Mouse (Mus musculus) midbrain, embryonic 14.5 days (tissue): Measurements from ENCODE around the gene Ccdc15. TPM values are rescaled to one million over a fixed set of nuclear protein-coding genes. Genes with fewer than 3 reads are reported as not detected.

ENCODE experiments used
- ATAC-seq: fragments of 200-750 bp; cut with Nextera tagmentation; 2 replicates; pipeline ENCODE4 v1.8.0; 2017; ENCODE audit warnings: moderate number of reproducible peaks, moderate library complexity; ENCODE audit not compliant: low FRiP score, low TSS enrichment
- DNase-seq: peaks from one replicate; pipeline ENCODE4 v3.0.0-alpha.2; 2015
- H3K27ac ChIP-seq: fragments of 300-500 bp; sonication (generic); replicated peaks from 2 replicates; pipeline ENCODE4 v1.5.1; 2014; ENCODE audit warnings: mild to moderate bottlenecking, low read depth, low read length, moderate library complexity
- H3K27me3 ChIP-seq: fragments of 300-500 bp; sonication (generic); 2 replicates; pipeline ENCODE4 v1.6.1; 2014; ENCODE audit warnings: low read length, control low read depth, mixed read lengths; ENCODE audit not compliant: control insufficient read depth, insufficient read depth
- H3K36me3 ChIP-seq: fragments of 300-500 bp; sonication (generic); 2 replicates; pipeline ENCODE4 v1.6.1; 2014; ENCODE audit warnings: low read length, control low read depth; ENCODE audit not compliant: control insufficient read depth, insufficient read depth
- H3K4me1 ChIP-seq: fragments of 300-500 bp; sonication (generic); 2 replicates; pipeline ENCODE4 v1.6.1; 2014; ENCODE audit warnings: mild to moderate bottlenecking, antibody characterized with exemption, low read length, control low read depth; ENCODE audit not compliant: control insufficient read depth, insufficient read depth
- H3K4me2 ChIP-seq: fragments of 300-500 bp; sonication (generic); 2 replicates; pipeline ENCODE4 v1.6.1; 2014; ENCODE audit warnings: mild to moderate bottlenecking, low read length, moderate library complexity
- H3K4me3 ChIP-seq: fragments of 300-500 bp; sonication (generic); replicated peaks from 2 replicates; pipeline ENCODE4 v1.5.1; 2014; ENCODE audit warnings: low read depth, low read length
- H3K9ac ChIP-seq: fragments of 300-500 bp; sonication (generic); replicated peaks from 2 replicates; pipeline ENCODE4 v1.6.1; 2014; ENCODE audit warnings: mild to moderate bottlenecking, low read length, moderate library complexity
- H3K9me3 ChIP-seq: fragments of 300-500 bp; sonication (generic); 2 replicates; pipeline ENCODE4 v1.6.1; 2016; ENCODE audit warnings: low read length, control low read depth, mixed read lengths; ENCODE audit not compliant: control insufficient read depth
- WGBS: fragments of 180-500 bp; shearing (Covaris S2); extraction: QIAGEN DNeasy Blood & Tissue Kit; methylation state at CpG from one replicate; pipeline ENCODE4 v1.1.7; 2014; 5-methylcytosine and 5-hydroxymethylcytosine counted together
- polyA plus RNA-seq: library from polyadenylated mRNA; unstranded; fragments of >200 nt; fragmentation: Nextera tagmentation; extraction: Ambion mirVana; gene quantifications from 2 replicates; pipeline ENCODE4 v1.2.1, GENCODE M21; 2014

Gene Ccdc15
- polyA plus RNA-seq, 1 experiment from 2014 or later: 9.4 TPM

GRCm38 (mm10) chr9:37232201-37233195, 115.7 kb downstream of the Ccdc15 start:
- DNase-seq (no peak), ATAC-seq (no peak)
- H3K4me2 ChIP-seq: no peak overlapping the region
- H3K9me3 ChIP-seq: no peaks in the 10 kb centered on the region
- 50% methylated on average over 22 of the region's 22 CpGs for WGBS
- H3K4me1 ChIP-seq: no peaks in the 10 kb centered on the region
- H3K27me3 ChIP-seq: no peaks in the 10 kb centered on the region
- no peak overlapping the region for H3K27ac ChIP-seq
- no peaks in the 10 kb centered on the region for H3K36me3 ChIP-seq
- no peak overlapping the region for H3K4me3 ChIP-seq
- no peak overlapping the region for H3K9ac ChIP-seq

GRCm38 (mm10) chr9:37230486-37231195, 117.6 kb downstream of the Ccdc15 start:
- 91% methylated on average over 9 of the region's 9 CpGs for WGBS
- ATAC-seq (no peak), DNase-seq (no peak)
- Histone ChIP-seq H3K27ac (no peak overlapping the region), H3K4me1 (no peaks in the 10 kb centered on the region), H3K4me3 (no peak overlapping the region), H3K27me3 (no peaks in the 10 kb centered on the region), H3K4me2 (no peak overlapping the region), H3K36me3 (no peaks in the 10 kb centered on the region), H3K9ac (no peak overlapping the region), H3K9me3 (no peaks in the 10 kb centered on the region)

GRCm38 (mm10) chr9:37229880-37230325, 118.3 kb downstream of the Ccdc15 start:
- Histone ChIP-seq H3K4me2 (no peak overlapping the region), H3K27ac (no peak overlapping the region), H3K9me3 (no peaks in the 10 kb centered on the region), H3K36me3 (no peaks in the 10 kb centered on the region), H3K4me1 (no peaks in the 10 kb centered on the region), H3K9ac (no peak overlapping the region), H3K4me3 (no peak overlapping the region), H3K27me3 (no peaks in the 10 kb centered on the region)
- ATAC-seq (peak; percentile 82), DNase-seq (peak; percentile 88)
- WGBS: 0% methylated on average over 1 of the region's 1 CpGs

Other genes with a start within 250 kb of the Ccdc15 start
- 18.4 and 19.6 TPM in 2 replicates for gene Pknox2, start 201.0 kb downstream of the Ccdc15 start, polyA plus RNA-seq
- gene Tmem218, start 140.2 kb downstream of the Ccdc15 start, polyA plus RNA-seq: 8.4 and 10.1 TPM in 2 replicates
- 0.53 and 1.7 TPM in 2 replicates for gene Slc37a2, start 92.7 kb downstream of the Ccdc15 start, polyA plus RNA-seq
- 6.1 and 11.9 TPM in 2 replicates for gene Hepacam, start 18.9 kb upstream of the Ccdc15 start, polyA plus RNA-seq
- 2.6 and 4.5 TPM in 2 replicates for gene Robo4, start 53.5 kb upstream of the Ccdc15 start, polyA plus RNA-seq
- gene Robo3, start 84.8 kb upstream of the Ccdc15 start, polyA plus RNA-seq: 8.9 and 13.3 TPM in 2 replicates
- 32.5 and 42.9 TPM in 2 replicates for gene Msantd2, start 140.9 kb upstream of the Ccdc15 start, polyA plus RNA-seq
- gene Esam, start 179.6 kb upstream of the Ccdc15 start, polyA plus RNA-seq: 24.8 and 42.8 TPM in 2 replicates
- gene Vsig2, start 190.8 kb upstream of the Ccdc15 start, polyA plus RNA-seq: 0.29 and 0.35 TPM in 2 replicates
- 4.0 and 5.5 TPM in 2 replicates for gene Nrgn, start 204.5 kb upstream of the Ccdc15 start, polyA plus RNA-seq
- 8.6 and 12.3 TPM in 2 replicates for gene Siae, start 207.3 kb upstream of the Ccdc15 start, polyA plus RNA-seq